In genomic region chr11:72519189-72519588, GRCm38 (mm10) we compare ENCODE assay signal across 22 mouse cellular contexts. TPM values are rescaled to one million over a fixed set of nuclear protein-coding genes. Genes with fewer than 3 reads are reported as not detected.
A peak's percentile ranks its signal among the peaks of the same experiment; 100 is the strongest.
DNase-seq lines count a peak whose midpoint lies in the region; ATAC-seq lines count a peak whose summit lies in the region.
"Had no signal": no experiment of that assay in that cellular context is flagged by ENCODE, and none has a peak within 500 bp of the region (broad histone marks: within the 10 kb centered on the region; RNA-seq: fewer than 3 reads in every experiment).

No protein-coding gene starts in this region.

- H3K9ac ChIP-seq in heart, embryonic 15.5 days, result no peak overlapping the region
- no peak overlapping the region for H3K9ac ChIP-seq in heart, embryonic 11.5 days (ENCODE audit: low read depth, low read length)
- H3K9ac ChIP-seq: hindbrain, embryonic 14.5 days; kidney, embryonic 15.5 days; limb, embryonic 15.5 days; midbrain, embryonic 13.5 days had no signal

- ATAC-seq in heart, embryonic 15.5 days (replicated peaks; ENCODE audit: insufficient number of reproducible peaks, insufficient read depth, low FRiP score, low read depth), result 0 out of 2 replicates have a peak, but pooled peaks have one; percentile 47
- ATAC-seq in heart, embryonic 11.5 days (replicated peaks; ENCODE audit: insufficient number of reproducible peaks, low FRiP score, low TSS enrichment), result no peak
- ATAC-seq in granulocyte monocyte progenitor cell, adult 5-6 weeks (replicated peaks; ENCODE audit: poor library complexity, severe bottlenecking), result 0 out of 2 replicates have a peak, but pooled peaks have one; percentile 43
- ATAC-seq: forebrain, embryonic 14.5 days; midbrain, embryonic 13.5 days had no signal

- 71% methylated on average over 4 of the region's 4 CpGs for WGBS in heart, embryonic 15.5 days
- 71% methylated on average over 4 of the region's 4 CpGs for WGBS in heart, embryonic 11.5 days (ENCODE audit: insufficient replicate concordance)

- peak; percentile 37 for DNase-seq in 416B (ENCODE audit: low read depth)
- DNase-seq in lung, postnatal 14 days, result peak; percentile 28
- DNase-seq in testis, postnatal 10 days (ENCODE audit: low spot score), result no peak
- DNase-seq in urinary bladder, postnatal 10 days (ENCODE audit: low spot score), result no peak
- no peak for DNase-seq in natural killer cell, adult 2 months (ENCODE audit: low spot score in 2 of 2)
- DNase-seq: cerebellum, adult 9-10 months; gastrocnemius, postnatal 36 days; right cerebral cortex, postnatal 25 days; thymus, adult 18-20 months; thymus, postnatal 4 days had no signal

- H3K27ac ChIP-seq in heart, embryonic 15.5 days, result no peak overlapping the region
- no peak overlapping the region for H3K27ac ChIP-seq in heart, embryonic 11.5 days (ENCODE audit: low read depth, low read length)
- H3K27ac ChIP-seq: hindbrain, embryonic 14.5 days; kidney, embryonic 15.5 days; limb, embryonic 15.5 days; macrophage; midbrain, embryonic 13.5 days had no signal

- H3K4me1 ChIP-seq in heart, embryonic 15.5 days (replicated peaks), result peaks cover 8% of the 10 kb centered on the region
- no peaks in the 10 kb centered on the region for H3K4me1 ChIP-seq in heart, embryonic 11.5 days (ENCODE audit: control insufficient read depth, insufficient read depth, low read length)
- H3K4me1 ChIP-seq: kidney, embryonic 15.5 days; midbrain, embryonic 13.5 days had no signal

- no peaks in the 10 kb centered on the region for H3K36me3 ChIP-seq in heart, embryonic 15.5 days
- H3K36me3 ChIP-seq in heart, embryonic 11.5 days (ENCODE audit: control insufficient read depth, insufficient read depth, low read length), result no peaks in the 10 kb centered on the region
- H3K36me3 ChIP-seq: kidney, embryonic 15.5 days; limb, embryonic 15.5 days; midbrain, embryonic 13.5 days had no signal

- H3K9me3 ChIP-seq in heart, embryonic 15.5 days (replicated peaks), result no peaks in the 10 kb centered on the region
- H3K9me3 ChIP-seq in heart, embryonic 11.5 days (replicated peaks; ENCODE audit: control insufficient read depth, low read length), result no peaks in the 10 kb centered on the region
- H3K9me3 ChIP-seq: kidney, embryonic 15.5 days; limb, embryonic 15.5 days; midbrain, embryonic 13.5 days had no signal

- no peaks in the 10 kb centered on the region for H3K27me3 ChIP-seq in heart, embryonic 15.5 days
- H3K27me3 ChIP-seq in heart, embryonic 11.5 days (ENCODE audit: control insufficient read depth, insufficient read depth, low read length), result no peaks in the 10 kb centered on the region
- H3K27me3 ChIP-seq: kidney, embryonic 15.5 days; limb, embryonic 15.5 days; midbrain, embryonic 13.5 days had no signal

- H3K4me3 ChIP-seq in heart, embryonic 15.5 days, result no peak overlapping the region
- no peak overlapping the region for H3K4me3 ChIP-seq in heart, embryonic 11.5 days (ENCODE audit: low read depth, low read length)
- H3K4me3 ChIP-seq: kidney, embryonic 15.5 days; limb, embryonic 15.5 days; midbrain, embryonic 13.5 days; myocyte had no signal

- no peak overlapping the region for H3K4me2 ChIP-seq in heart, embryonic 15.5 days
- no peak overlapping the region for H3K4me2 ChIP-seq in heart, embryonic 11.5 days
- H3K4me2 ChIP-seq: hindbrain, embryonic 14.5 days; kidney, embryonic 15.5 days; limb, embryonic 15.5 days; midbrain, embryonic 13.5 days had no signal

RNA-seq across cellular contexts. Expression of gene Spns2, which starts 29.5 kb away (rescaled TPM):
- 2.8 and 3.2 TPM in 2 replicates for polyA plus RNA-seq in heart, embryonic 15.5 days (2015; fragmentation: Nextera tagmentation; extraction: Ambion mirVana)
- polyA plus RNA-seq in heart, embryonic 11.5 days (2014; fragmentation: Nextera tagmentation; extraction: Ambion mirVana), result 4.0 and 4.6 TPM in 2 replicates
- 27.1 and 41.2 TPM in 2 replicates for total RNA-seq in granulocyte monocyte progenitor cell, adult 5-6 weeks (2014; fragmentation: Nextera tagmentation)
- 5.6 TPM in 2 replicates for total RNA-seq in granulocyte monocyte progenitor cell, adult 5-6 weeks (2017)
- polyA plus RNA-seq: macrophage had no signal

RNA-seq across cellular contexts. Expression of gene Spns3, which starts 31.1 kb away (rescaled TPM):
- polyA plus RNA-seq in heart, embryonic 15.5 days (2015; fragmentation: Nextera tagmentation; extraction: Ambion mirVana), result 0.14 and 0.80 TPM in 2 replicates
- polyA plus RNA-seq in heart, embryonic 11.5 days (2014; fragmentation: Nextera tagmentation; extraction: Ambion mirVana), result 0.17 TPM in 1 of 2 replicates, not detected in the other
- total RNA-seq in granulocyte monocyte progenitor cell, adult 5-6 weeks (2014; fragmentation: Nextera tagmentation), result 32.1 and 46.2 TPM in 2 replicates
- 21.8 and 23.0 TPM in 2 replicates for total RNA-seq in granulocyte monocyte progenitor cell, adult 5-6 weeks (2017)
- polyA plus RNA-seq: embryonic facial prominence, embryonic 11.5 days; macrophage; midbrain, embryonic 13.5 days; stomach, embryonic 14.5 days had no signal

Comparison
In these comparisons a context has a peak if more than half of its experiments do, and no peak if none do; other contexts are left out.
1. DNase-seq: peak in 416B (single experiment) and lung, postnatal 14 days (single experiment); none in testis, postnatal 10 days (single experiment), urinary bladder, postnatal 10 days (single experiment) and natural killer cell, adult 2 months (0 of 2).